Mouse (Mus musculus): Measurements from ENCODE around the gene Secisbp2l.

DNA sequence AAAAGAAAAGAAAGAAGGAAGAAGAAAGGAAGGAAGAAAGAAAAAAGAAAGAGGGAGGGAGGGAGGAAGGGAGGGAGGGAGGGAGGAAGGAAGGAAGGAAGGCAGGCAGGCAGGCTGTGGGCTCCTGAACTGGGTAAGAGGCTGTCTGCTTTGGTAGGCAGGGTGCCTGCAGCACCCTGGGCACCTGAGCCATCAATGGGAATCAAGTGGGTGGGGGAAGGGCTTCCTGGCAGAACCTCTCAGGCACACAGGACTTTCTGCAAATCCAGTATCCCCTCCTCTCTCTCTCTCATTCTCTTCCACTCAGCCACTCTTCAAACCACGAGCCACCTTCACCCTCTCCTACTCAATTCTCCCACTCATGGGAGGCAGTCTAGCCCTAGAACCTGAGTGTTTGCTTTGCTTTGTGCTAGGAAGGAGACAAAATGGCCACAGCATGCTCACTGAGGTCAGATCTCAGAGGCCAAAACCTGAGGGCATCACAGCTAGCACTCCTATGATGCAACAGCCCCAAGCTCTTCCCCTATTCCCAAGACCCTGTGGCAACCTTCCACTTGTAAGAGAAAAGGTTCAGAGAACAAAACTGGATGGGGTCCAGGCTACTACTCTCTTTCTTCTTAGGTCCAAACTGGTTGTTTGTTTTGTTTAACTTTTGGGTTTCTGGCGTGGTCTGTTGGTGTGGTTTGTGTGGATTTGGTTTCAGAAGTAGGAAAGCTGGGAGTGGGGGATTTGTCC lies 9.6 kb upstream of the Secisbp2l start:
- TF ChIP-seq CTCF (IDR thresholded peaks at IDR 0.05; ENCODE audit: extremely low read depth, insufficient read depth, low read length) (no peak), POLR2A (IDR thresholded peaks at IDR 0.05; ENCODE audit: extremely low read depth, insufficient read depth, low read length) (no peak)
